ENCODE assay signal across 10 mouse cellular contexts in genomic region chr7:140141350-140141749, GRCm38 (mm10). TPM values are rescaled to one million over a fixed set of nuclear protein-coding genes. Genes with fewer than 3 reads are reported as not detected.
DNase-seq lines count a peak whose midpoint lies in the region; ATAC-seq and TF ChIP-seq lines count a peak whose summit lies in the region.
"Had no signal": no experiment of that assay in that cellular context is flagged by ENCODE, and none has a peak within 500 bp of the region (broad histone marks: within the 10 kb centered on the region; RNA-seq: fewer than 3 reads in every experiment).

No protein-coding gene starts in this region.

- DNase-seq in left cerebral cortex, adult 18-20 months (ENCODE audit: low spot score in 2 of 2), result peak; percentile 56 to 60
- DNase-seq in left cerebral cortex, adult 8-10 months (ENCODE audit: low spot score in 2 of 2), result no peak
- DNase-seq in MEL (ENCODE audit: low read depth, low spot score), result peak; percentile 83
- peak; percentile 76 to 79 for DNase-seq in cerebellum, adult 18-20 months
- peak; percentile 68 to 69 for DNase-seq in heart, adult 2 months
- DNase-seq in yolk sac, embryonic 10.5 days (ENCODE audit: low spot score), result peak; percentile 25

- H3K4me1 ChIP-seq in MEL (ENCODE audit: control insufficient read depth in 1 of 2, insufficient read depth in 2 of 2, low read length in 2 of 2), result no peaks in the 10 kb centered on the region
- peaks cover 2% of the 10 kb centered on the region for H3K4me1 ChIP-seq in heart, adult 2 months (ENCODE audit: control insufficient read depth, insufficient read depth, low read length)
- peaks cover 6% of the 10 kb centered on the region for H3K4me1 ChIP-seq in limb, embryonic 13.5 days
- H3K4me1 ChIP-seq in neural tube, embryonic 15.5 days, result peaks cover 12% of the 10 kb centered on the region

- no peak for TF ChIP-seq EP300 in MEL (IDR thresholded peaks at IDR 0.05; ENCODE audit: low read depth in 1 of 2, low read length in 2 of 2)
- TF ChIP-seq EP300 in heart, adult 2 months (IDR thresholded peaks at IDR 0.05; ENCODE audit: insufficient read depth, low read depth, low read length), result peak; percentile 54; the same call in 1 of the 2 replicates

- no peak overlapping the region for H3K9ac ChIP-seq in MEL (ENCODE audit: control insufficient read depth, low read depth, low read length, poor library complexity, severe bottlenecking)
- no peak overlapping the region for H3K9ac ChIP-seq in heart, adult 2 months (ENCODE audit: low read depth, low read length)
- peak overlapping the region; percentile 25; the same call in 1 of the 2 replicates for H3K9ac ChIP-seq in limb, embryonic 13.5 days
- no peak overlapping the region for H3K9ac ChIP-seq in neural tube, embryonic 15.5 days (replicated peaks)
- H3K9ac ChIP-seq: lung, embryonic 15.5 days had no signal

- no peak for TF ChIP-seq POLR2A in MEL (IDR thresholded peaks at IDR 0.05; ENCODE audit: control insufficient read depth in 1 of 2, insufficient read depth in 1 of 2, low read depth in 1 of 2, low read length in 2 of 2, poor library complexity in 1 of 2)
- TF ChIP-seq POLR2A in heart, adult 2 months (IDR thresholded peaks at IDR 0.05; ENCODE audit: insufficient read depth, low read depth, low read length), result no peak

- peaks cover 2% of the 10 kb centered on the region; the same call in 1 of the 2 replicates for H3K79me2 ChIP-seq in MEL (ENCODE audit: control insufficient read depth, insufficient read depth, low read length, poor library complexity)
- H3K79me2 ChIP-seq in heart, adult 2 months (replicated peaks; ENCODE audit: control insufficient read depth, insufficient read depth, low read length), result no peaks in the 10 kb centered on the region

- no peaks in the 10 kb centered on the region for H3K27me3 ChIP-seq in MEL (ENCODE audit: control insufficient read depth in 1 of 2, insufficient read depth in 2 of 2, low read length in 2 of 2)
- H3K27me3 ChIP-seq in heart, adult 2 months (ENCODE audit: control insufficient read depth, insufficient read depth, low read length), result no peaks in the 10 kb centered on the region
- no peaks in the 10 kb centered on the region for H3K27me3 ChIP-seq in limb, embryonic 13.5 days
- H3K27me3 ChIP-seq in neural tube, embryonic 15.5 days (replicated peaks), result no peaks in the 10 kb centered on the region
- H3K27me3 ChIP-seq: lung, embryonic 15.5 days had no signal

- peaks cover 0 to 3% of the 10 kb centered on the region in 2 experiments; a peak in 1 of 4 replicates for H3K36me3 ChIP-seq in MEL (ENCODE audit: control insufficient read depth in 1 of 2, insufficient read depth in 2 of 2, low read length in 2 of 2)
- H3K36me3 ChIP-seq in heart, adult 2 months (ENCODE audit: control insufficient read depth, insufficient read depth, low read length), result no peaks in the 10 kb centered on the region
- H3K36me3 ChIP-seq in limb, embryonic 13.5 days, result no peaks in the 10 kb centered on the region
- no peaks in the 10 kb centered on the region for H3K36me3 ChIP-seq in neural tube, embryonic 15.5 days
- H3K36me3 ChIP-seq: lung, embryonic 15.5 days had no signal

- intact Hi-C loops in heart, adult 2 months (cut with DNase I), result loop anchor here (1.0 to 5.0 kb wide), 2 partner anchors 63 to 174 kb away; no protein-coding TSS in a partner anchor

- no peak overlapping the region for H3K4me2 ChIP-seq in limb, embryonic 13.5 days (replicated peaks)
- H3K4me2 ChIP-seq in neural tube, embryonic 15.5 days, result 0 out of 2 replicates have a peak overlapping the region, but pooled peaks have one; percentile 9
- H3K4me2 ChIP-seq: lung, embryonic 15.5 days had no signal

- no peak overlapping the region for H3K27ac ChIP-seq in MEL (ENCODE audit: control insufficient read depth, low read depth, low read length)
- no peak overlapping the region for H3K27ac ChIP-seq in heart, adult 2 months
- H3K27ac ChIP-seq in limb, embryonic 13.5 days, result no peak overlapping the region
- H3K27ac ChIP-seq in neural tube, embryonic 15.5 days (replicated peaks), result no peak overlapping the region
- H3K27ac ChIP-seq: lung, embryonic 15.5 days had no signal

- TF ChIP-seq RAD21 in MEL (IDR thresholded peaks at IDR 0.05; ENCODE audit: low read depth, low read length), result peak; percentile 83

- H3K4me3 ChIP-seq in MEL (ENCODE audit: control insufficient read depth in 1 of 2, insufficient read depth in 1 of 2, low read depth in 2 of 2, low read length in 2 of 2), result no peak overlapping the region
- H3K4me3 ChIP-seq in heart, adult 2 months, result no peak overlapping the region
- no peak overlapping the region for H3K4me3 ChIP-seq in limb, embryonic 13.5 days
- H3K4me3 ChIP-seq in neural tube, embryonic 15.5 days (replicated peaks), result no peak overlapping the region
- H3K4me3 ChIP-seq: erythroblast, embryonic 14.5 days; lung, embryonic 15.5 days had no signal

- peak; percentile 59 to 86 (median 85) for TF ChIP-seq CTCF in MEL (IDR thresholded peaks at IDR 0.05 in 2 of 3, conservative IDR thresholded peaks at IDR 0.05 in 1 of 3; ENCODE audit: control insufficient read depth in 1 of 3, insufficient read depth in 1 of 3, low read depth in 2 of 3, low read length in 3 of 3, poor library complexity in 1 of 3, severe bottlenecking in 1 of 3)
- TF ChIP-seq CTCF in heart, adult 2 months (IDR thresholded peaks at IDR 0.05), result peak; percentile 92

- 4% methylated on average over 14 of the region's 14 CpGs for WGBS in heart, adult 2 months
- WGBS in limb, embryonic 13.5 days, result 7% methylated on average over 14 of the region's 14 CpGs
- WGBS in neural tube, embryonic 15.5 days, result 7% methylated on average over 14 of the region's 14 CpGs

- no peaks in the 10 kb centered on the region for H3K9me3 ChIP-seq in MEL (replicated peaks; ENCODE audit: insufficient read depth, low read length)
- H3K9me3 ChIP-seq in limb, embryonic 13.5 days, result no peaks in the 10 kb centered on the region
- no peaks in the 10 kb centered on the region for H3K9me3 ChIP-seq in neural tube, embryonic 15.5 days (replicated peaks)
- H3K9me3 ChIP-seq: lung, embryonic 15.5 days had no signal

- no peak for ATAC-seq in limb, embryonic 13.5 days (ENCODE audit: low FRiP score, low read depth)
- no peak for ATAC-seq in neural tube, embryonic 15.5 days (ENCODE audit: low FRiP score)

TF ChIP-seq in MEL, 35 proteins besides CTCF, POLR2A, EP300 and RAD21 (continues in another document):
- TF ChIP-seq ZC3H11A (IDR thresholded peaks at IDR 0.05; ENCODE audit: low read depth, low read length) (peak; percentile 68), SMC3 (IDR thresholded peaks at IDR 0.05; ENCODE audit: low read depth, low read length) (peak; percentile 85)

RNA-seq across cellular contexts. Expression of gene Mtg1, which starts 4.0 kb away (rescaled TPM):
- 10 to 100 TPM; 20.3 to 27.5 TPM for total RNA-seq in left cerebral cortex, adult 18-20 months (2021)
- 10 to 100 TPM; 22.1 to 31.4 (median 27.4) TPM for total RNA-seq in left cerebral cortex, adult 8-10 months (2022)
- total RNA-seq in MEL (2012; rRNA removed), result 10.8 and 18.1 TPM in 2 replicates
- polyA plus RNA-seq in MEL (2012; ENCODE audit: insufficient read depth in 1 of 2, insufficient read length in 2 of 2, low read depth in 1 of 2, low replicate concordance in 2 of 2, missing spikeins in 1 of 2), result 10 to 100 TPM in 1 of 2 experiments, not detected in 1; 38.1 TPM
- 10 to 100 TPM; 25.2 to 27.3 TPM for total RNA-seq in heart, adult 2 months (2021)
- 46.2 and 68.8 TPM in 2 replicates for polyA plus RNA-seq in heart, adult 2 months (2012; rRNA removed)
- polyA plus RNA-seq in limb, embryonic 13.5 days (2015; fragmentation: Nextera tagmentation; extraction: Ambion mirVana), result 22.7 and 23.6 TPM in 2 replicates
- 30.0 and 32.1 TPM in 2 replicates for polyA plus RNA-seq in neural tube, embryonic 15.5 days (2015; fragmentation: Nextera tagmentation; extraction: Ambion mirVana)

RNA-seq across cellular contexts. Expression of gene Sprn, which starts 13.3 kb away (rescaled TPM):
- total RNA-seq in left cerebral cortex, adult 18-20 months (2021), result 100 to 1,000 TPM; 119 to 120 TPM
- 100 to 1,000 TPM; 121 to 142 (median 130) TPM for total RNA-seq in left cerebral cortex, adult 8-10 months (2022)
- total RNA-seq in MEL (2012; rRNA removed), result not detected in 2 replicates
- polyA plus RNA-seq in MEL (2012; ENCODE audit: insufficient read depth in 1 of 2, insufficient read length in 2 of 2, low read depth in 1 of 2, low replicate concordance in 2 of 2, missing spikeins in 1 of 2), result not detected
- total RNA-seq in heart, adult 2 months (2021), result under 1 TPM; 0.52 TPM
- polyA plus RNA-seq in heart, adult 2 months (2012; rRNA removed), result 0.85 and 1.9 TPM in 2 replicates
- polyA plus RNA-seq in limb, embryonic 13.5 days (2015; fragmentation: Nextera tagmentation; extraction: Ambion mirVana), result 0.17 and 0.23 TPM in 2 replicates
- polyA plus RNA-seq in neural tube, embryonic 15.5 days (2015; fragmentation: Nextera tagmentation; extraction: Ambion mirVana), result 23.2 and 26.3 TPM in 2 replicates
- polyA plus RNA-seq: erythroblast, embryonic 14.5 days had no signal

RNA-seq across cellular contexts. Expression of gene Olfr522, which starts 23.2 kb away (rescaled TPM):
- total RNA-seq in left cerebral cortex, adult 18-20 months (2021), result not detected
- total RNA-seq in left cerebral cortex, adult 8-10 months (2022), result not detected
- not detected in 2 replicates for total RNA-seq in MEL (2012; rRNA removed)
- not detected for polyA plus RNA-seq in MEL (2012; ENCODE audit: insufficient read depth in 1 of 2, insufficient read length in 2 of 2, low read depth in 1 of 2, low replicate concordance in 2 of 2, missing spikeins in 1 of 2)
- total RNA-seq in heart, adult 2 months (2021), result not detected
- polyA plus RNA-seq in heart, adult 2 months (2012; rRNA removed), result not detected in 2 replicates
- not detected in 2 replicates for polyA plus RNA-seq in limb, embryonic 13.5 days (2015; fragmentation: Nextera tagmentation; extraction: Ambion mirVana)
- not detected in 2 replicates for polyA plus RNA-seq in neural tube, embryonic 15.5 days (2015; fragmentation: Nextera tagmentation; extraction: Ambion mirVana)
- polyA plus RNA-seq: erythroblast, embryonic 14.5 days; lung, embryonic 15.5 days had no signal

RNA-seq across cellular contexts. Expression of gene Echs1, which starts 25.1 kb away (rescaled TPM):
- total RNA-seq in left cerebral cortex, adult 18-20 months (2021), result 10 to 100 TPM; 54.7 to 55.9 TPM
- 10 to 100 TPM; 56.9 to 64.5 (median 59.3) TPM for total RNA-seq in left cerebral cortex, adult 8-10 months (2022)
- total RNA-seq in MEL (2012; rRNA removed), result 22.8 and 30.3 TPM in 2 replicates
- 10 to 100 TPM in 1 of 2 experiments, not detected in 1; 47.7 TPM for polyA plus RNA-seq in MEL (2012; ENCODE audit: insufficient read depth in 1 of 2, insufficient read length in 2 of 2, low read depth in 1 of 2, low replicate concordance in 2 of 2, missing spikeins in 1 of 2)
- 100 to 1,000 TPM; 438 to 535 TPM for total RNA-seq in heart, adult 2 months (2021)
- polyA plus RNA-seq in heart, adult 2 months (2012; rRNA removed), result 473 and 490 TPM in 2 replicates
- 150 and 151 TPM in 2 replicates for polyA plus RNA-seq in limb, embryonic 13.5 days (2015; fragmentation: Nextera tagmentation; extraction: Ambion mirVana)
- polyA plus RNA-seq in neural tube, embryonic 15.5 days (2015; fragmentation: Nextera tagmentation; extraction: Ambion mirVana), result 116 and 121 TPM in 2 replicates

RNA-seq across cellular contexts. Expression of gene Paox, which starts 25.8 kb away (rescaled TPM):
- 1 to 10 TPM; 4.7 to 5.0 TPM for total RNA-seq in left cerebral cortex, adult 18-20 months (2021)
- 1 to 10 TPM; 6.7 to 7.9 (median 7.3) TPM for total RNA-seq in left cerebral cortex, adult 8-10 months (2022)
- total RNA-seq in MEL (2012; rRNA removed), result 0.29 TPM in 1 of 2 replicates, not detected in the other
- under 1 TPM in 1 of 2 experiments, not detected in 1; 0.25 TPM for polyA plus RNA-seq in MEL (2012; ENCODE audit: insufficient read depth in 1 of 2, insufficient read length in 2 of 2, low read depth in 1 of 2, low replicate concordance in 2 of 2, missing spikeins in 1 of 2)
- total RNA-seq in heart, adult 2 months (2021), result 1 to 10 TPM; 3.0 to 3.4 TPM
- 5.2 TPM in 2 replicates for polyA plus RNA-seq in heart, adult 2 months (2012; rRNA removed)
- polyA plus RNA-seq in limb, embryonic 13.5 days (2015; fragmentation: Nextera tagmentation; extraction: Ambion mirVana), result 18.9 and 19.6 TPM in 2 replicates
- 10.7 and 14.7 TPM in 2 replicates for polyA plus RNA-seq in neural tube, embryonic 15.5 days (2015; fragmentation: Nextera tagmentation; extraction: Ambion mirVana)
- polyA plus RNA-seq: erythroblast, embryonic 14.5 days had no signal

Comparison
In these comparisons a context has a peak if more than half of its experiments do, and no peak if none do; other contexts are left out.
1. DNase-seq: peak in left cerebral cortex, adult 18-20 months (2 of 2), MEL (single experiment), cerebellum, adult 18-20 months (2 of 2), heart, adult 2 months (2 of 2) and yolk sac, embryonic 10.5 days (single experiment); none in left cerebral cortex, adult 8-10 months (0 of 2).
2. RNA of gene Sprn, which starts 13.3 kb away (total RNA-seq): 121 to 142 TPM in left cerebral cortex, adult 8-10 months and 119 to 120 TPM in left cerebral cortex, adult 18-20 months; 0.52 TPM in heart, adult 2 months and not detected in MEL; every median in the first group is over 10 times any median in the second.